Mouse (Mus musculus): ENCODE data around the gene Tfcp2.
A peak's percentile ranks its signal among the peaks of the same experiment; 100 is the strongest.
"Not testable (repeated sequence)": the region's sequence is repeated elsewhere in the genome, so short reads cannot be mapped to it uniquely, and the experiment has no call there.

Gene Tfcp2

DNA sequence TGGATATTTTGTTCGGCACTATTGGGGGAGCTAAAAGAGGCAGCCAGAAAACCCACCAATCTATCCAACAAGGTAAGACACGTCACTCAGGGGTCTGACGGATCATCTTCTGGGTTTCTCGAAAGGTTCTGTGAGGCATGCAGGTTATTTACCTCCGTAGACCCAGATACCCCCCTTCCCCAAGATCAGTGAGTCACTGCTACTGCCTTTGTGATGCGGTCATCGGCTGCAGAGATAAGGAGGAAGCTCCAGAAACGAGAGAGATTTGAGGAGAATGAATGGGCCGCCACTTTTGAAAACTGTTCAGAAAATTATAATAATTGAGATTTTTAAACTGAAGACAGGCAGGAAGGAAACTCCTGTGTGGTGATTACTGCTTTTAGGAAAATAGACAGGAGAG lies 4.6 kb upstream of the Tfcp2 start:
- no peak for DNase-seq

DNA sequence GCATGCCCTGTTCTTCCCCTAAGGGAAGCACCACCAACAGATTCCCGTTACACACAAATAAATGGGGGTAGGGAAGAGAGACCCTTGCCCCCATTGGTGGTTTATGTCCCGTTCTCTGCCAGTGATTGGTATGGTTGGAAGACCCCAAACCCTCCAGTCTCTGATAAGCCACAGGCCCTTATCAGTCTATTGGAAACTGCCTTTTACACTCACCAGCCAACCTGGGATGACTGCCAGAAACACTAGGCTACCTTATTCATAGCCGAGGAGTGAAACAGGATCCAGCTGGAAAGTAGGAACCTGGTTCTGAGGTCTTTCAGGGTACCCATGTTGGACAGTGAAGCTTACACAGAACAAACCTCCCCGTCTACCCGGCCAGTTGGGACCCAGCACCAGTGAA lies 4.2 kb upstream of the Tfcp2 start:
- no peak for DNase-seq

DNA sequence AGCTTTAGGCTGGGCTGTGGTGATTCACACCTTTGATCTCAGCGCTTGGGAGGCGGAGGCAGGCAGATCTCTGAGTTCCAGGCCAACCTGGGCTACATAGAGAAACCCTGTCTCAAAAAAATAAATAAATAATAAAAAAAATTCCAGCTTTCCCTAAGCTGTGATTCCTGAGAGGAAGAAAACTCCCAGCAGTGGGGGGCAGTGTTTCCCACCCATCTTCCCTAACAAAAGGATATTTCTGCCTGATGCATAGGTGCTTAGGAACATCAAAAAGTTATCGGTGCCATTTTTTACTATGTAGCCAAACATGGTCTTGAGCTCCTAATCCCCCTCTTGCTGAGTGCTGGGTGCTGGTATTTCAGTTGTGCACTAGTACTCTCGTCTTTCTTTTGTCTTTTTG lies 1.5 kb downstream of the Tfcp2 start:
- DNase-seq, result peak; percentile 35

DNA sequence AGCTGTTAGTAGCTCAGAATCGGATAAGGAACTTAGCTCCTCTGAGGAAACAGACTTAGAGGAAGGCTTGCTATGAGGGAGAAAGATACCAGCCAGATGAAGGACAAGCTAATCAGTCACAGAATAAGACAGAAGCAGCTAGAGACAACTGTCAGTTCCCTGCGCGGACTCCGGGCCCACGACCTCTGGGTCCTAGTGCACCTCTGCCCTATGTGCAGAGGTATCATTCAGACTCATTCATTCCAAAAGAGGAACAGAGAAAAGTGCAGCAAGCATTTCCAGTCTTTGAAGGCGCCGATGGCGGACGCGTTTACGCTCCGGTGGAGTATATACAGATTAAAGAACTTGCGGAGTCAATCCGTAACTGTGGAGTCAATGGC lies 8.2 kb downstream of the Tfcp2 start:
- DNase-seq, result not testable (repeated sequence)

DNA sequence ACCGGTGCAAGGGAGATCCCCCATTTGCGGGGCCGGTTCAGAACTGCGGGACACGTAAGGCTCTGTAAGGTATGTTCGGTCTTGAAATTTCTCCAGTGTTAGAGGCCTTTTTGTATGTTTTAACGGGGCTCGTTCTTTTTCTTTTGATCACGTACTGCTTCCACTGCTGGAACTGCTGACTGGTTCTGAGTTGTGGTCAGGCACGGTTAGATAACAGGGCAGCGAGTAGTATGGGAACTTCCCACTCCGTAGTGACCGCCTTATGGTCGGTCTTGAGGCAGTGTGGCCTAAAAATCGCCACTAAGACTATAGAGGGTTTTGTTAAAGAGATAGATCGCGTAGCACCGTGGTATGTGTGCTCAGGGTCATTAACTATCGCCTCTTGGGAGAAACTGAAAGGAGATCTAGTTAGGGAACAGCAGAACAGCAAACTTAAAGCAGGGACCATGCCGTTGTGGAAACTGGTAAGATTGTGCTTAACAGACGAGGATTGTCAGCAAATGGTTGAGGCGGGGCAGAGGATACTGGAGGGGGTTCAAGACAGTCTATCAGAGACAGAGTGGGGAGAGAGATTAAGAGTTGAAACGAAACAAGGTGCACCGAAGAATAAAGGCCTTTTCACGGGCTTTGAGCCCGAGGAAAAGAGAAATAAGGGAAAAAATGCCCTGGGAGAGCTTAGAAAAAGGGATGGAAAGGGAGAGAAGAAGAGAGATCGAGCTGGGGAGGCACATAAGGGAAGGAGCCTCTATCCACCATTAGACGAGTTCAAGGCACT lies 8.7 kb downstream of the Tfcp2 start:
- not testable (repeated sequence) for DNase-seq

DNA sequence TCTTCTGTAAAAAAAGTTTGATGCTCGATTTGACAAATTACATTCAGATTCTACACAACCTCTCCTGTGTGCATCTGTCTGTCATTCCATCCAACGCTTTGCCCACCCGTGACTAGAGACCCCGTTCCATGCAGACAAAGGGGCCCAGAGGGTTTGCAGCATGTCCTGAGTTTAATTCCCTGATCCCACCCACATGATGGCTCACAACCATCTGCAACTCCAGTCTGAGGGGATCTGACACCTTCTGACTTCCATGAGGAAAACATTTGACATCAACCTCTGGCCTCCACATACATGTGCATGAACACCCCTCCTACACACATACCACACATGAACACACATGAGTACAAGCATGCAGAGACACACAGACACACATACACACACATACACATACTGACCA lies 10.4 kb downstream of the Tfcp2 start:
- DNase-seq, result no peak

DNA sequence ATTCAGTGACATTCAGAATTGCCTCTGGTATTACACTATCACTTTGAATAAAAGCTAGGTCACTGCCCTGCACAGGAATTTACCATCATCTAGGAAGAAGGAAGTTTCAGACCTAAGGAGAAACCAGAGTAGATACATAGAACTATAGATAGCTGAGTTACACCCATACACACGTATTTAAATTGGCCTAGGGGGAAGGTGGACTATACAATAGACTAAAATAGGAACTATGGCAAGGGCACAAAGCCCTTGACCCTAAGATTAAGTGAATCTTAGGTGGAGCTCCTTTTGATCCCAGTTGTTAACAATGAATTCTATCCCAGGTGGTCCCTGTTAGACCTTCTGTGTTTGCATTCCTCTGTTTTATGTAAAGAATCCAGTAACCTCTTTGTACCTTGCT lies 10.8 kb downstream of the Tfcp2 start:
- not testable (repeated sequence) for DNase-seq

DNA sequence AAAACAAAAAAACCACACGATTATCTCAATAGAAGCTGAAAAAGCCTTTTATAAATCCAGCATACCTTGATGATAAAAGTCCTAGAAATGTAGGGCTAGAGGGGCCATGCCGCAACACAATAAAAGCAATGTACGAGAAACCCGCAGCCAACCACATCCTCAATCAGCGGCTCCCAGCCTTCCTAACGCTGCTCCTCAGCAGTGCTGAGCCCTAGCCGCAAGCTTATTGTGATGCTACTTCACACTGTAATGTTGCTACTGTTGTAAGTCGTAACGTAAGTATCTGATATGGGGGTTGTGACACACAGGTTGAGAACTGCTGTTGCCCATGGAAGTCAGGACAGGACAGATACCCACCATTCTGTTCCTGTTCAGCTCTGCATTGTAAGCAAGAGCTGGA lies 12.4 kb downstream of the Tfcp2 start:
- no peak for DNase-seq

DNA sequence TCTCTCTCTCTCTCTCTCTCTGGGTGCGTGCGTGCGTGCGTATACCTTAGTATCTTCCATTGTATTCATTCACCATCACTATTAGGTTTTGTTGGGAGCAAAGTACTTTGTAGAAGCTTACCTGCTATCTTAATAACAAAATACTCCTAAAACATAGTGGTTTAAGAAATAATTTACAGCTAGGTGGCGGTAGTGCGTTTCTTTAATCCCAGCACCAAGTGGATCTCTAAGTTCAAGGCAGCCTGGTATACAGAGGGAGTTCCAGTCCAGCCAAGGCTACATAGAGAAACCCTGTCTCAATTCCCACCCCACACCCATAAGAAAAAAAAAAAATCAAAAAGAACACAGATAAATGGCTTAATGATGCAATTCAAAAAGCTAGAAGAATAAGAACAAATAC lies 13.9 kb downstream of the Tfcp2 start:
- DNase-seq, result peak; percentile 57

DNA sequence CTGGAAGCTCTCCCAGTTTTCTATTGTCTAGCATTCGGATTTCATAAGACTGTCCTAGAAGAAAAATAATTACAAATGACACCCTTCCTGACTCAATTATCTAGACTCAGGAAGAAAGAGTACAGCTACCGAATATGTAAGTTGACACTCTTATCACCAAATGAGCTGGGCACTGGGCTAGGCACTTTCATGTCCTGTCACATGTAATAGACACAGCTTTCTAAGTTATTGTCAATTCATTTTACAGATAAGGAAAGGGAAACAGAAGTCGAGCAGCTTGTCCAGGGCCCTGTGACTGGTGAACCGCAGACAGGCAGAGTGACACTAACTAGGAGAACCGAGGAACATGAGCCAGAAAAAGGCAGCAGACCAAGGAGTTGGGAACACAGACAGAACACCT lies 23.9 kb downstream of the Tfcp2 start:
- no peak for DNase-seq

DNA sequence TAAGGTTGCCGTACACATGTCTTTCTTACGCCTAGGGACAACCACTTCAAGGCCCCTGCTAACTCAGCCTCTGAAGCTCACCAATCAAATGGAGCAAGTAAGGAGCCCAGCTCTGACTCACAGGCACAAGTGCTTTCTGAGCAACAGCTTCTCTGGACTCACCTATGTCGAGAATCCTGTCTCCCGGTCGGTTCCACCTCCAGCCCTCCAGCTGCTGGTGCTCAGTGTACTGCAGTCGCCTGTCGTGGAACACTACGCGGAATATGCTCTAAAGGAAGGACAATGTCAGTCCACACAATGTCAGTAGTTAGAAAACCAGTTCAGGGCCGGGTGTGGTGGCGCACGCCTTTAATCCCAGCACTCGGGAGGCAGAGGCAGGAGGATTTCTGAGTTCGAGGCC lies 26.4 kb downstream of the Tfcp2 start:
- no peak for DNase-seq

DNA sequence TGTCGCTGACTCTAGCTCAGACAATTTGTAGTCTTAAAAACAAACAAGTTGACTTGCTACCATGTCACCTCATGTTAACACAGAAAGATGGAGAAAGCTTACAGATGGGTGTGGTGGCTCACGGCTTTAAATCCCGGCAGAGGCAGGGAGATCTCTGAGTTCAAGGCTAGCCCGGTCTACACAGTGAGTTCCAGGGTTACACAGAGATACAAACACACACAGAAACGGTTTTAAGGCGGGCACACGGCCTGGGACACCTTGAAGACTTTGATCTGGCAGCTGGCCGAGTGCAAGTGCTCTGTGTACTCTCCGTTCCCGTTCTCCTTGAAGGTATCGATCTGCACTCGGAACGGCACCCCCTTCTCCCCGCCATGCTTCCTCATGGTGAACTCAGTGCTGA lies 31.5 kb downstream of the Tfcp2 start:
- DNase-seq, result no peak

DNA sequence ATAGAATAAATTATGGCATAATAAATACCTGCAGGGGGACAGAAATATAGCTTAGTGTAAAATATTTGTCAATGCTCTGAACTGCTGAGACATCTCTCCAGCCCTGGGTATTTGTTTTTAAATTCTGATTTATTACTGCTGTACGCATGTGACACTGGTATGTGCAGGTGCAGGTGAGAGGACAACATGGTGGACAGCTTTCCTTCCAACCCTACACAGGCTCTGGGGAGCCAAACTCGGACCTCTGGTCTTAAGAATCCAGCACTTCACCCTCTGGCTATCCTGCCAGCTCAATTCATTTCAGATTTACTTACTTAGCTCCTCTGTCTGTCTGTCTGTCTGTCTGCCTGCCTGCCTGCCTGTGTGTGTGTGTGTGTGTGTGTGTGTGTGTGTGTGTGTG lies 36.7 kb downstream of the Tfcp2 start:
- DNase-seq, result no peak

DNA sequence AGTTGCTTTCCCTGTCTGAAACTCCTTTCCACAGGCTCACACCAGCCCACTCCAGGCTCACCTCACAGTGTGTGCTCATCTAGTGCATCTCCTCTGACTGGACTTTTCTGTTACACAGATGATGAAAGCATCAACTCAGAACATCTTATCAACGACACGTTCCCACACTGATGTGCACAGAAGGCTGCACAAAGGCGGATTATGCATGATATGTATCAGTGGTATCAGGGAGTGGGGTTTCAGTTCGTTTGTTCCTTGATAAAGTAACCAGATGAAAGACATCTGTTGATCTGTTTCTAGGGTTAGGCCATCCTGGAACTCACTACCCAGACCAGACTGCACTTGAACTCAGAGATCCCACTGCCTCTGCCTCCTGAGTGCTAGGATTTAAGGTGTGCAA lies 38.4 kb downstream of the Tfcp2 start:
- DNase-seq, result no peak

DNA sequence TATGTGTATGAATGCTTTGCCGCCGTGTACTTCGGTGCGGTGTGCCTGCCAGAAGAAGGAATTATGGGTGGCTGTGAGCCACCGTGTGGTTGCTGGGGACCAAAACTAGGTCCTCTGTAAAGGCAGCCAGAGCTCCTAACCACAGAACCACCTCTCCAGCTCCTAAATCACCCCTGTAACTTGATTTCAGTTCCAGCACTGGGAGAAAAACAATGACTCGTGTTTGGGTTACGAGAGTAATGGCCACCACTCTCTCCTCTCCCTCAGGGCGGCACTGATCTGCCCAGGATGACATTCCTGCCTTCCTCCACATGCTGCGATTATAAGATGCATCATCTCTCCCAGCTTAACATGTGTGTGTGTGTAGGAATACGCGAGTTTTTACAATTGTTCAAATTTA lies 41.7 kb downstream of the Tfcp2 start:
- DNase-seq, result no peak

DNA sequence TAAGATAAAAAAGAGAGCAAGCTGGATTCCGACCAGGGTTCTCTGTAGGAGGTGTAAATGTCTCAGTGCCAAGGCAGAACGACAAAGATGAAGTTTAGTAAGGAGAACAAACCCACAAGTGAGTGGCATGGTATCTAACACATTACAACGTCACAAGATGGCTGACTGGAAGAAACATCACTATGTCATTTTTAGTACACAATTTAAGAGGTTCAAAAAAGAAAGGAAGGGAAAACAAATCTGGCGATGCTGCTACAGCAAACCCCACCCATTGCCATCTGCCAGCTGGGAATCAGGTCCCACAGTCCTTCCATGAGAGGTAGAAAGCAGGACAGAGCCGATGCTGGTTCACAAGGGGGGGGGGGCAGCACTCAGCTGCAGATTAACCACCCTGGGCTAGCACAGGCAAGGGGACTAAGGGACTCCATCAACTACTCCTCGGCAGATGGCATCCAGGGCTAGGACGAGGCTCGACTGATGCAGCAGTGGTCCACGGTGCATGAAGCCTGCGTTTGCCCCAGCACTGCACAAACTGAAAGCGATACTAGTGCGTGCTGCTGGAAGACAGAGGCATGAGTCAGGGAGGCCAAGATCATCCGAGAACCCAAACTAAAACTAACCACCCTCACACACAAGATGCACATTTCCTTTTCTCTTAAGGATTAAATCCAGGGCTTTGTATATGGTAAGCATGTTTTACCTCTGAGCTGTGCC lies 43.2 kb downstream of the Tfcp2 start:
- no peak for DNase-seq

DNA sequence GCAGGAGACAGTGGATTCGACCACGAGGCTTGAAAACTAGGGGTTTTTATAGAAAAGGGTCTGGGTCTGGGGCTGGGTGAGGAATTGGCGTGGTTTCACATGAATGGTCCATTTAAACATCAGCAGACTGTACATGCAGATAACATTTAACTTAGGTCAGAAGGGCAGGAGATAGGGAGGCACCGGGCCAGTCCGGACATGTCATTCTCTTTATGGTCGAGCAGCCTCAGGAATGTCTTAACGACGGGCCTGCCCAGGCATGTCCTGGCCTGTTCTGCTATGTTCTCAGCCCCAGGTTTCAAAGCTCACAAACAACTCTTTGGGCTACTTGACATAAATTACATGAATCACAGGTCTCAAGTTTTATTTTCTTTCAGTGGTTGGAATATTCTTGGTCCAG lies 52.3 kb downstream of the Tfcp2 start:
- not testable (repeated sequence) for DNase-seq

DNA sequence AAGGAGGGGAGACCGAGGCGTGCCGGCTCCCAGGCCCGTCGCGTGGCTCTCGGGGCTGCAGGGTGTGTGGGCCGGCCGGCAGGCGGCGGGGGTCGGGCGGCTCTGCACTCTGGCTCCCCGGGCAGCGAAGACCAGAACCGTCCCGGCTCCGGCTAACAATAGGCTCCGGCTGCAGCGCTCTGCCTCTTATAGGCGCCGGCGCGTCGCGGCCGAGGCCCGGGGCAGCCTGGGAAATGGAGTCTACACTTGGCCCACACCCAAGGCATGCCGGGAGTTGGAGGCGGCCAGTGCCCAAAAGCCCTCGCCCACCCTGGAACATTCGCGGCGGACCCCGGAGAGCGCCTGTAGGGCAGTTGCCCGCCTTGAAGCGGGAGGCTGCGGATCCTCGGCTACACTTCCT lies 56.7 kb downstream of the Tfcp2 start, which contains the start of gene Csrnp2:
Gene Csrnp2 (minus strand): TSS at position 387 of the 400 bp plus-strand sequence.
- peak; percentile 95 for DNase-seq

DNA sequence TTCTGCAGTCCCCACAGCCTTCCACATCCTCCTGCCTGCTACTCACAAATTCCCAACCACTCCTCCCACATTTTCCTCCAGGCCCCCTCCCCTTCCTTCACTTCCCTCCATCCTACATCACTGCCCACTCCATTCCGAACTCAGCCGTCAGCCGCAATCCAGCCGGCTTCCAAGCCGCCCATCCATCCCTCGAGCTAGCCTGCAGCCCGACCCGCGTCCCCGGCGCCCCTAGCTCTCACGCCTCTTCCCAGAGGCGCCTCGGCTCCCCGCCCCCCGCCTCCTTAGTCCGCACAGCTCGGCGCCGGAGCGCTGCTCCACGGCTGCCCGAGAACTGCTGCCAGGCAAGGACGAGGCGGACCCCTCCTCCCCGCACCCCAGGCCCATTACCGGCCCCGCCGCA lies 57.2 kb downstream of the Tfcp2 start:
- peak; percentile 61 for DNase-seq

DNA sequence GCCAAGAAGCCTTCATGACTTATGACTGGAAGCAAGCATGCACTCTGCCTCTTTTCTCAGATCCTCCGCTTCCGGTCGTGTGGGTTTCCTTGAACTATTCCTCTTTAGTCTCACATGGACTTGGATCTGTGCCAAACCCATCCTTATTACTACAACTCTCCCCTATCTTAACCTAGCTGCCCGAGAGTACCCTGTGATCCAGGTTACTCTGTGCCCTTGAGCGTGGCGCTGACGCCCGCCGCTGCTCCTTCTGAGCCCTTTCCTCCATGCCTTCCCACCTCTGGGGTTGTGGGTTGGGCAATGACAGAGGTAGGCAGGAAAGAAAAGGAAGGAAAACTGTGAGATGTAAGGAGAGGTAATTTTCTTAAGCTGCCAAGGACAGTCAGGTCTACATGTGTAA lies 59.8 kb downstream of the Tfcp2 start:
- DNase-seq, result peak; percentile 24

DNA sequence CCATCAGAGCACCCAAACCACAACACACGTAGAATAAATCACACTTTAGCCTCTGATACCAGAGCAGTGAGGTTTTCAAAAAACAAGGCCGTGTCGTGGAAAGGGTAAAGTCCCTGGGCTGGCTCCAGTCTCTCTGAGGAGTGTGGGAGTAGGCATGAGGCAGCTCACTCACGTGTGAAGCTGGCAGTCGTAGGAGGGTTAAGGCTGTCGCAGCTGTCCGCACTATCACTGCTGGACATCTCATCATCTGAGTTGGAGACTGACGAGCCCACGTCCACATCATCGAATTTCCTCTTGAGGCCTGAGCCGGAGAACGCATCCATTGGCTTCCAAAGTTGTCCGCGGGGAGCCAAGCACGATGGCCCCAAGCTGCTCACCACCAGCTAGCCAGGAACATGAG lies 62.5 kb downstream of the Tfcp2 start:
- no peak for DNase-seq

DNA sequence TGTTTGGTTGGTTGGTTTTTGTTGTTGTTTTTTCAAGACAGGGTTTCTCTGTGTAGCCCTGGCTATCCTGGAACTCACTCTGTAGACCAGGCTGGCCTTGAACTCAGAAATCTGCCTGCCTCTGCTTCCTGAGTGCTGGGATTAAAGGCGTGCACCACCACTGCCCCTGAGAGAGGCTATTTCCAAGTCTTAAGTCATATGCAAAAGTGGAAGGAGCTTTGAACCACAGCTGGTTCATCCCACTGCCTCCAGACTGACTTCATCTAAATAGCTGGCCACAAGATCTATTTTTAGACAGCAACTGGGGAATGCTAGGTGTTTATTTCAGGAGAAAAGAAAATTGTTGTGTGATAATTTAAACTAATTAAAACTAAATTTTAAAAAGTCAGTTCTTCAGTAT lies 63.5 kb downstream of the Tfcp2 start:
- DNase-seq, result not testable (repeated sequence)

DNA sequence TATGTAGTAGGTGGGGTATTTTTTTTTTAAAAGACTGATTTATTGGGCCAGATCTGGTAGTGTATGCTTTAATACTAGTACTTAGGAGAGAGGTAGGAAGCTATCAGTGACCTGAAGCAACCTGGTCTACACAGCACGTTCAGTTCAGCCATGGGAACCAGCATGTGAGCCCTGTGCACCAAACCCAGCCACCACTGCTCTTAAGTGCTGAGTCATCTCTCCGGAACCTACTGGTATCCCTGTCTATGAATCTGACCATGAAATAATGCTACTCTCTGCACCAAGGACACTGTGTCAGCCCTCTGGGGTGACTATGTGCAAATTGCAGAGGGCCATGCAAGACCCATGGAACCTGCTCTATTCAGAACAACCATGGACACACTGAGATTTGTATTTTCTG lies 64.8 kb downstream of the Tfcp2 start:
- no peak for DNase-seq

DNA sequence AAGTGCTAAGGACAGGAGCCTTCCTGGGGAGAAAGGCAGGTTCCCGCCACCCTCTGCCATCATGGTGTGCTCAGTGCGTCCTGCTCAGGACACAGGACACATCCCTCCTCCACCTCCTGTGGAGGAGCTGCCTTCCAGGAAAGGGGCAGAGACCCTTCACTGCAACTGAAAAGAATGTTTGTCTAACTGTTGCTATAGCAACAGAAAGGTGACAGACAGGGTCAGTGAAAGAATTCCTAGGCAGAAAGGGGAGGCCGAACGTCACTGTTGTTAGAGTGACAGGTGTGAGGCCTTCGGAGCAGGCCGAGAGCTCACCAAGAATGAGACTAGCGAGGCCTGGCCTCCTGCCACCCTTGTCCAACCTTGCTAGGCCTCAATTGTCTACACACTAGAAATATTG lies 65.4 kb downstream of the Tfcp2 start:
- no peak for DNase-seq

DNA sequence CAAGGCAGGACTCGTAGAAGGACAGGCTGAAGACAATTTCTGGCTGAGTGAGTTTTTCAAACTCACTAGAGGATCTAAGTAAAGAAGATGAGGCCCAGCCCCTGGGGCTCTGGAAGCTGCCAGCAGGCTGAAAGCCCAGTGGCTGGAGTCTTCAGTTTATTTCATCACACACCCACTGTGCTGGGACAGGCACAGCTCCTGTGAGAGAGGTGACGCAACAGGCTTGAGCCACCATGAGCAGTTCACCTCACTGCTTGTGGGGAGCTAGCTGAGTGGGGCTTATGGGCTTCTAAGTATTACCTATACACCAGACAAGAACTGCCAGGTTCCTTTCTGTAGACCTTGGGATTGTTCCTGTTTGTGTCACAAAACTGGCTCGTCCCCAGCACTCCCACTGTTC lies 66.2 kb downstream of the Tfcp2 start:
- peak; percentile 44 for DNase-seq

All from lung, postnatal 10 days (tissue).